Mouse (Mus musculus): ENCODE measurements at regions not wholly inside any gene's neighbourhood (a gene's known extent, or its start where the extent isn't known, plus 50 kb on each side); places are given as distances from the start of the nearest gene placed in this dataset.

- ATAC-seq (replicated peaks; ENCODE audit: low read depth, poor library complexity, severe bottlenecking): no peak
Measured at GRCm38 (mm10) chr10:21824418-21825025, 57.5 kb upstream of the Sgk1 start.

- peak; percentile 50 for ATAC-seq (replicated peaks; ENCODE audit: low read depth, poor library complexity, severe bottlenecking)
Measured at GRCm38 (mm10) chr10:21826793-21827504, 55.0 kb upstream of the Sgk1 start.

GRCm38 (mm10) chr10:21827505-21827844, 54.5 kb upstream of the Sgk1 start:
- ATAC-seq (replicated peaks; ENCODE audit: low read depth, poor library complexity, severe bottlenecking): peak; percentile 35

- no peak for ATAC-seq (replicated peaks; ENCODE audit: low read depth, poor library complexity, severe bottlenecking)
Measured at GRCm38 (mm10) chr10:21828432-21829061, 53.4 kb upstream of the Sgk1 start.

GRCm38 (mm10) chr10:21829062-21829731, 52.8 kb upstream of the Sgk1 start:
- no peak for ATAC-seq (replicated peaks; ENCODE audit: low read depth, poor library complexity, severe bottlenecking)

- ATAC-seq (replicated peaks; ENCODE audit: low read depth, poor library complexity, severe bottlenecking): no peak
Measured at GRCm38 (mm10) chr10:21831002-21831696, 50.8 kb upstream of the Sgk1 start.

All from common myeloid progenitor, adult 5-6 weeks (primary cell).